Mouse (Mus musculus) embryo, embryonic 10.5 days (tissue): ENCODE measurements at regions not wholly inside any gene's neighbourhood (a gene's known extent, or its start where the extent isn't known, plus 50 kb on each side); places are given as distances from the start of the nearest gene placed in this dataset.

ENCODE experiments used
- DNase-seq: peaks from one replicate; pipeline ENCODE4 v3.0.0-alpha.2; 2015; ENCODE audit warnings: low spot score

DNA sequence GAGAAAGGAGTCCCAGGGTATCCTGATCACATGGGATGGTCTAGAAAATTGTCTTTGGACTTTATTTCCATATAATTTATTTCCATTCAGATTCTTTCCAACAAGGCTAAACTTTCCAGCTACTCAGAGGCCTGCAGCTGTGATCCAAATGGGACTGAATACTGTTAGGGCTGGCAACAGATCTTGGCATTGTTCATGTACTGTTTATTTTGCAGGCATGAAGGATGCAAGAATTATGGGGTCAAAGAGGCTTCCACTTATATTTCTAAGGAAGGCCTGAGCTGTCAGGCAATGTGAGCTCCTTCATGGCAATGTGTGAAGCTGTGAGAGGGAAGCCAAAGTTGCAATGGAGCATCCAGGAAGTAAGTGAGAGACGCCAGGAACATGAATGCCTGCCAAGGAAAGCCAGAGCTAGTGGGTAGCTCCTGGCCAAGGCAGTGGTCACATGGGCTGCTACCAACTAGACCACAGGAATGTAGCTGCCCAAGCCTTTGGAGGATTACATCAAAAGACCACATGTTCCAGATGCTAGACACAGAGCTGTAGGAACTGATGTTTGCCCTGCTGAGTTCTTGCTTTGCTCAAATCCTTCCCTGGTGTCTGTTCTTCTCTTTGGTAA lies 261.8 kb upstream of the Sox11 start:
- DNase-seq, result no peak

DNA sequence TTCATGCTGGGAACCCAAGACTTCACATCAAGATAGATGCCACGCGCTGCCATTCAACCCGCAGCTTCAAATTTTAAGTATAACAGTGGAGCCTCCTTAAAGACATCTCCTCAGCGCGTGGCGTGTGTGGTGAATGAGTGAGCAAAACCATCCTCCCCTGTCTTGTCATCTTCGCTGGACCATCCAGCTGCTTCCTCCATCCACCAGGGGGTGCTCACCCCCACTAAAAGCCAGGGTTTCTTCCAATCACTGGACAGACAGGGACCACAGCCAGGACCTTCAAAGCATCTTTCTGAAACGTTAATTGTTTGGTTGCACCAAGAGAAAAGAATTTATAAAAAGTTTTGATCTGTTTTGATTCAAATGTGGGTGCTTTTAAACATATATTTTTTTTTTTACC lies 256.8 kb upstream of the Sox11 start:
- peak; percentile 83 for DNase-seq

DNA sequence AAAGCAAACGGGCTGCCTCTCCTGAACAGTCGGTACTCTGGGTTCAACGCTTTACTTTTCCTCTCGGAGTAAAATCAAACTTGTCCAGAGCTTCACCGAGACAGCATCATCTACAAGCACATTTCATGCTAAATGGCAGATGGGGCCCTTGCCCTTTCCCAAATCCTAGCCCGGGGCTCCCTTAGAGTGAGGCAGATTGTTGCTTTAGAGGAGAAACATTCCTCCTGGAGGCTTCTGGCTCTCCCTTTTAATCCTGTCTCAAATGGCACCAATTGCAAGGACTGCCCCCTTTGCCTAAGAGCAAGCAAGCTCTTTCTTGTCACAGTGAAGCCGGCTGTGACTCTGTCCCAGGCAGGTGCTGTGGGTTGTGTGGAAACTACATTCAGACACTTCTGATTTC lies 255.5 kb upstream of the Sox11 start:
- DNase-seq, result peak; percentile 34

DNA sequence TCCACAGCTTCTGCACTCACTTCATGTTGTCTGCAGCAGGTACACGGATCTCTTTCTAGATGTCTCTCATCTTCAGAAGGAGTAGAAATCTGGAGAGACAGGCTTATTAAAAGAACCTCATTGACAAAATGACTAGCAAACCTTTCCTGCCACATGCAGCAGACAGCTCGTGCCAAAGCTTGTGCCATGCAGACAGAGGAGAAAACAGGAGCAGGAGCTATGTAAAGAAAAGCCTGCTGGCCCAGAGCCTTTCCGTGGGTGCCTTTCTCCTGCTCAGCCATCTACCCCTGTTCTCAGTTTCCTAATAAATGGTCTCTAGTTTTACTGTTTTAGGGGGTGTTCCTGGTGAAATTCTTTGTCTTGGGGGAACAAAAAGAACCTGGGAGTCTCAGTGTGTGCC lies 254.9 kb upstream of the Sox11 start:
- DNase-seq, result no peak

DNA sequence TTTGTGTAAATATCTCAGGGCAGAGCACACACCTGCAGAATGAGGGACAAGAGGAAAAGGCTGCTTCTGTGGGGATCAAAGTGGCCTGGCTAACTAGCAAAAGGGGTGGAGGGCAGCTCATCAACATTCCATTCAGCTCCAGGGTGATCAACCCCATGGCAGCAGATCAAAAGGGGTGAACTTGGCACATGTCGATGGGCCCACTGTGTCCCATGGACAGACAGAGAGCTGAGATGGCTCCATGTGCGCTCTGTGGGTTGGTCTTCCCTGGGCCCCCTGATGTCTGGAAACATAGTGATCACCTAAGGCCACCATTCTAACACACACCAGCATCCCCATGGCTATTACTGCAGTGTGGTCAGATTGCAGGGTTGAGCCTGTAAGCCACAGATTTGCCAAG lies 253.2 kb upstream of the Sox11 start:
- DNase-seq, result no peak

DNA sequence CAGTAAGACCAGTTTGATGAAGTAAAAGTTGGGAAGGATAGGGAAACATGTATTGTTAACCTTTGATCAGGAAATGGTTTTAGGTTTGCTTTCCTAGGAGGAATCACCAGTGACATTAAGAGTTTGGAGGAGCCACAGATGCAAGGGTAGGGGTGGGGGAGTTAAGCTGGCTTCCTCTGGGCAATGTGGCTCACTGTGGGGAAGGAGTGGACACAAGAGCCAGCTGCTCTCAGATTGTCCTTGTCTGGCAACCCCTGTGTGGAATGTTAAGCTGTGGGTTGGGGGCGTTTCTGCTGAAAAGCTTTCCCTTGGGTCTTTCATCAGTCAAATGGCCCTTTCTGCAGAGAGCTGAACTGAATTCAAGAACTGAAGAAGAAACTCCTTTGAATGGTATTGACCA lies 251.1 kb upstream of the Sox11 start:
- DNase-seq, result no peak

DNA sequence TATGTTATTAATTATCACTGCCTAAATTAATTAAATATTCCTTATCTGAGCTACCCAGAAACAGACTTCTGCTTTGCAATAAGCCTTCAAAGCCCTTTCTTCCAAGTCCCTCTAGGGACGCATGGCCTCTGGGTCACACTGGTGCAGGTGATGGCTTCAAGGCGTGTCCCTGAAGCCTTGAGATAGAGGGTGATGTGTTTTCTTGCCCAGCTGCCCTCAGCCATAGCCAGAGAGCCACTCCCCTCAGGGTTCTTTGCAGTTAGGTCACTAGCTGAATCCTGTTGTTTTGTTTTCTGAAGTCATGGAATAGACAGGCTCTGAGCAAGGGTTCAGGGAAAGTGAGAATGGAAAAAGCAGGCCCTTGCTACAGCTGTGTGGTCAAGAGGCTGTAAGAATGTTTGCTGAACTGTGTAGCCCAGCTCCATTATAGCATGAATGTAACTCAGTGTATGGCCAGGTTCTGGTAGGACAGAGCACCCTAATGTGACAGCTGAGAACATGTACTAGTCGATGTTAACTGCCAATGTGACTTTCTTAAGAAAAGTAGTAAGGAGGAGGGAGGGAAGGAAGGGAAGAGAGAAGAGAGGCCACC lies 233.8 kb upstream of the Sox11 start:
- DNase-seq, result peak; percentile 51

DNA sequence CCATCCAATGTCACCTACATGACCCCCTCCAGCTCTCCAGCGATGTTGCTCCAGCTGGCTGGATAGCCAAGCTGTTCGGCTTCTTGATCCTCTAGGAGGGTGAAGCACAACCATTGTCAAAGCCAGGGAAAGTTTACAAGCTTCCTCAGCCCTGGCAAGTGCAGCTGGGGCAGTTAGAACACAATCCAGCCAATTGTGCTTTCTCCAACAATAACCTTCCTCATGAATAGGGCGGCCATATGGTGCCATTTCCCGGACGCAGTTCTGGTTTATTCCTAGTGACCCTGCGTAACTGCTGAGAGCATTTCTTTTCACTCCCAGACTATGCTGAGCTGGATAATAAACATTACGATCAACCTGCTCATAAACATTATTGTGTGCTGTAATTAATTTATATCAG lies 233.3 kb upstream of the Sox11 start:
- DNase-seq, result peak; percentile 79

DNA sequence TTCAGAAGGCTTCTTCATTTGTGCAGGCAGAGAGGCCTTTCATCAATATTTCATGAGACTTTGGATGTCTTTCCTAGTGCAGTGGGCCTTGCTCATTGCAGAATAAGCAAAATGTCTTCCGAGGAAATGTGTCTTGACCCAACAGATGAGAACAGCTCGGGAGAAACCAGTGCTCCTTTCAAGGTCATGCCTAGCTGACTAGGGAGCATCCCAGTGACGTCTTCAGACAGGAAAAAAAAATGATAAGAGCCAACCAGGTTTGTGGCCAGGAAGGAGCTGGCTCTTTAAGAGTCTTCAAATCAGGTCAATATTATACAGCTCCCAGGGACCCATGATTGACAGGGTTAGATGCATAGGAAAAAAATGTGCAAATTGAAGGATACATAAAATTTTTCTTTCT lies 224.9 kb upstream of the Sox11 start:
- no peak for DNase-seq

DNA sequence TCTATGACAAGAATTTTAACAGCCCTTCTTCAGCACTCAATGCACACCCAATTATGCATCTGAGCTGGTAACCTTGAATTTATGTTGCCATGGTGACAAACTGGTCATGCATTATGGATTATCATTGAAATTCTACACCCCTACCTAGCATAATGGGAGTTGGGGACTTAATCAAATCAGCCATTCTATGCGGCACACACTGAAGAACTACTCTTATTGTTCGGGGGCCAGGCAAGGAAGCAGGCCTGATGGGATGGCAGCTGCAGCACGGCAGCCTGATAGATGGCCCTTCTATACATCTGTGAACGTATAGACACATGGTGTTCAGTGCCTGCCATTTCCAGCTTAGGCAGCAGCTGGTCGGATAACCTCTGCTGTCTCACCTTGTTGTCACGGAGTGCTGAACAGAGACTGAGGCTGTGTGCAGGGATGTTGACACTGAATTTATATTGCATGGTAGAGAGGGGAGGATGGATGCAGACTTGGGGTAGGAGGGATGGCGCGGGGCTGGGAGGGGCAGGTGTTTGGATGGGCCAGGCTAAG lies 223.7 kb upstream of the Sox11 start:
- DNase-seq, result peak; percentile 87

DNA sequence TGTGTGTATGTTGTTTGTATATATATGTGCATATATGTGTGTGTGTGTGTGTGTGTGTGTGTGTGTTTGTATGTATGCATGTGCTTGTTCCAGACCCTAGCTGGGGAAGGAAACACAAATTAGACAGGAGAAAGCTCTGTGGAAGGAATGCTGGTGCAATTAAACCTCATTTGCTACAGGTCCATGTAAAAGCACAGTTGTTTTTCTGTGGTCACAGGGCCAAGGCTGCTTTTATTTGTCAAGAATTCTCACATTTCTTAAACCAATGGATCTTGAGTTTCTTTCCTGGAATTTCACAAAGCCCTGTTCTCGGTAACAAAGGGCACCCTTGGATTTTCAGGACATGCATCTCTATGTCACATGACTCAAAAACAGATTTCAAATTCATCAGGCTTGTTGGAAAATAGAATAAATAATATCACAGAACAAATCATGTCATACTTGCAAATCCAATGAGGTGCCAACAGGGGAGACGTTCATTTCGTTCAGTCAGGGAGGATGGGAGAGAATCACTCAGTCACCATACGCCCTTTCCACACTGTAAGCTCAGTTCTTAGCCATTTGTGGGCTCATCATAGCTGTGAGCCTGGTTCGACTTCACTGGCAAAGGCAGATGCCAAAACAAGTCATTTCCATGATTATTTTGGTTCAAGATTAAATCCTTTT lies 222.4 kb upstream of the Sox11 start:
- no peak for DNase-seq

DNA sequence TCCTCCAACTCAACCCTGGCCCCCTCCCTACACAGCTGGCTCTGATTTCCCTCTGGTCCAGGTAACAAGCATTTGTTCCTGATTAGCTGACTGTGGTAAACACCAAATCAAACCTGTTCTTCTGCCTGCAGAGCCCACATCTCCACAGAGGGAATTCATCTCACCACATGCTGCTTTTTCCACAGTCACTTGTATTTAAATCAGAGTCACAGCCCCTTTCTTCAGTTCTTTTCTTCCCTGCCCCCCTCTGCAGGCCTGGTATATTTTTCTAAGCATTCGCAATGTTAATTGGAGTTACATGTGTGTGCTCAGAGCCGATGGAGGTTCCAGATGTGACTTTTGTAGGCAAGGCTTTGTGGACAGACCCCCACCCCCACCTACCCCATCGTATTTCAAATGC lies 221.5 kb upstream of the Sox11 start:
- peak; percentile 74 for DNase-seq

DNA sequence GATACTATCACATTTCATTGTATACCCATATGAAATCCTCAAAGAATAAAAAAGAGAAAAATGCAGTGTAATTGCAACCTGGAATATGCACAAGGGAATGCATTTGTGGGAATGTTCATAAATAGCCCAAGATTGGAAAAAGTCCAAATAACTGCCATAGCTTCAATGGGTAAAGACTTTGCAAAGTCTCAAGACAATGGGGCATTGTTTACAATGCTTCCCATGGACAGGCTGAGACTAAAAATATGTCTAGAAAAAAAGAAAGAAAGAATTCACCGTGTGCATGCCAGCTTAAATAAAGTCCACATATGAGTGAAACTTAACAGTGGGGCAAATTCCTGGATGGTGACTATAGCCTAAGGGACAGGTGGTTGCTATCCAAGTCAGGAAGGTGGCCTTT lies 210.4 kb upstream of the Sox11 start:
- no peak for DNase-seq

DNA sequence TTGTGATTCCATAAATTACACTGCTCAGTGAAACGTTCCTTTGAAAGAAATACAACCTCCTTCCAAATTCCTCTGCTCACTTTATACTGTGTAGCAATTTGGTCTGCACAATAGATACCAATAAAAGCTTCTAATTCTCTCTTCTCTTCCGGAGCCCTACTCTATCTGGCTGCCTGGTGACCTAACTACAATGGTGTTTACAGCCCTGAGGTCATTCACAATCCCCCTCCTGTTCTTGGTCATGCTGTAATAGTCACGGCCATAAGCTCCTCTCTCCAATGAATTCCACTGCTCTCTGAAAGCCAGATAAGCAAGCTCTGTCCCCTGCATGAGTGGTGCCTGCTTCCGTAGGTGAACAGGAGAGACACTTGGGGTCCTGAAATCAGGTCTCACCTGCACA lies 195.8 kb upstream of the Sox11 start:
- peak; percentile 23 for DNase-seq

DNA sequence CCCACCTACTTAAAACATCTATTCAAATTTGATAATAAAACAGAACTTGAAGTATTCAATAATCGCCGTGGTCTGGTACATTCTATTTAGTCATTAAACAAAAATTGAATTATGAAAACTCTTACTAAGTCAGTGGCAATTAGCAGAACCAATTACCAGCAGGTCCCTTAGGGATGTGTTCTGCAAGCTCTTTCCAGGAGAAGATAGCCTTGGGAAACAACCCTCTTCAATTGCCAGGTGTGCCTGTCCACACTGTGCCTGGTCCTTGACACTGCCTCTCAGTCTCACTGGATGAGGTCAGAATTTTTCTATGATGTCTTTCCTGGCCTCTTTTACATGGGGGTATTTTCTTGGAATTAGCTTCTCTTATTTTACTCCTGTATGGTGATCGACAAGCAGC lies 195.1 kb upstream of the Sox11 start:
- DNase-seq, result no peak

DNA sequence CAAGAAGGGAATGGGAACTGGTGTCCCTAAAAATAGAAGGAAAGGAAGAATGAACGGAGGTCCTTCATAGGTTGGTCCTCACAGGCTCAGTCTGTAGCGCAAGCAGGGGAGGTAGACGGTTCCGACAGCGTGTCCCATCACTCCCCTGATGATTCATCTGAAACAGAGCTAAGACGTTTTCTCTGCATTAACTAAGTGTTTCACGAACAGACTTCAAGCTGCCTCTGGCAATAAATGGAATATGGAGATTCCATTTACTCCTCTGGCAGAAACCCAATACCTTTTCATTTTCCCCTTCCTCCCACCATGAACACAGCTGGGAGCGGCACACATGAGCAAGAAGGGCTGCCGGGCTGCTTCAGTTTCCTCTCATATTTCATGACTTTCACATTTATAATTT lies 194.6 kb upstream of the Sox11 start:
- peak; percentile 12 for DNase-seq

DNA sequence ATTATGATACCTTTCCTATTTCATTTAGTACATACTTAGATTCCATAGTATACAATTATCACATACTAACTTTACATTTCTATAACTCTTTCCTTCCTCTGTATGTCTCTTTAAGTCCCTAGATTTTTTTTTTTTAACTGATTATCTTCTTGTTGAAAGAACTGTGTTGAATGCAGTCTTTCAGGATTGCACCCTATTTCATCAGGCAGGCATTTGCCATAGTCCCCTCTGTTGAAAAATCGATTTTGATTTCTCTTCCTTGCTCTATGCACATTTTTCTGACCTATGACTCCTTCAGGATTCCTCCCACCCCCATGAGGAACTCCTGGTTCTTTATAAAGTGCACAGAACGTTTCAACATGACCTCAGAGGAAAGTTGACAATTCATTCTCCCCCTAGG lies 183.2 kb upstream of the Sox11 start:
- DNase-seq, result no peak

DNA sequence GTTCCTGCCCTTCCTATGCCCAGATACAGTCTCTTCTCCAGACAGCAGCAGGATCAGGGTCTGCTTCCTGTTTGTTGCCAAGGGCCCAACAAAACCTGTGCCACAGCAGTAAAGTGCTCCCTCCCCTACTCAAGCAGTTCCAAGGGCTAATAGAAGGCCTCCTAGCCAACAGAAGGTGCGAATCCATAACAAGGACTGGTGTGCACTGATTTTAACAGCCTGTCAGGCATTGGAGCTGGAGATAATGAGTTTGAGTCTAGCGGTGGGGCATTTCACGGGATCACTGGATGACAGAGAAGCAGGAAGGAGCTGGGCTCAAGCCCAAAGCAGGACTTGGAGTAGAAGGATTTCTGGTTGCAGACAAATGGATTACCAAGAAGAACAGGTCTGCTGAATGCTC lies 170.9 kb upstream of the Sox11 start:
- no peak for DNase-seq

DNA sequence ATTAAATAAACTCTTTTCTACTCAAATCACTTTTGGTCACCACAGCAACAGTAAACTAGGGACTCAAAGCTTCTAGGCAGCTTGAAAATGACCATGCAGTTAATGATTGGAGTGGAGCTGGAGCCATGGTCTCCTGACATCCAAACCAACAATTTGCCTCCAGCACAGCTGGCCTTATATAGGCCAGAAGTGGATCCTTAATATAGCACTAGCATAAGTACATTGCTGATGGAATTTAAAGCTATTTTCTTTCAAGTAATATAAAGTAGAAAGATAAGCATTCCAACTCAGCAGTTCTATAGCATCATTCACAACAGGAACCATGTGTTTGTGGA lies 165.8 kb upstream of the Sox11 start:
- DNase-seq, result no peak

DNA sequence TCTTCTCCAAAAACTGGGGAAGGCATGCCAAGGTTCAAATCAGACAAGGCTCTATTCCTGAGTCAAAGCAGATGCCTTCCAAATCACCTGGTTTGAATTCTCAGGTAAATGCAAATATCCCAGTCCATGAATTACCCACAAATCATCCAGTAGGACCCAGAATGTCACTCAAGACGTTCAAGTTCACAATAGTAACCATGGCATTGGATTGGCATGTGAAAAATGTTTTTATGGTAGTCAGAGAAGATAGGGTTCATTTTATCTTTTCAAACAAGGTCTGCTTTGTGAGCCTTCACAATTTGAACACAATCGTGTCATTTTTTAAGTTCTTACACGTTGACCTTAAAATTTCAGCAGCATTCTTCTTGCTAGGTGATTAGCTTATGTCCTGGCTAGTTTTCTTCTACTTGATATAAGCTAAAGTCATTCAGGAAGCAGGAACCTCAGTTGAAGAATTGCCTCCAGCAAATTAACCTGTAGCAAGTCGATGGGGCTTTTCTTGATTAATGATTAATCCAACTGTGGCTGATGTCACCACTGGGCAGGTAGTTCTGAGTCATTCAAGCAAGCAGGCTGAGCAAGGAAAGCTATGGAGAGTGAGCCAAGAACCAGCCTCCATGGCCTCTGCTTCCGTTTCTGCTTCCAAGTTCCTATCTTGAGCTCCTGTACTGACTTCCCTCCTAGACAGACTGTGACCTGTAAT lies 165.3 kb upstream of the Sox11 start:
- no peak for DNase-seq

DNA sequence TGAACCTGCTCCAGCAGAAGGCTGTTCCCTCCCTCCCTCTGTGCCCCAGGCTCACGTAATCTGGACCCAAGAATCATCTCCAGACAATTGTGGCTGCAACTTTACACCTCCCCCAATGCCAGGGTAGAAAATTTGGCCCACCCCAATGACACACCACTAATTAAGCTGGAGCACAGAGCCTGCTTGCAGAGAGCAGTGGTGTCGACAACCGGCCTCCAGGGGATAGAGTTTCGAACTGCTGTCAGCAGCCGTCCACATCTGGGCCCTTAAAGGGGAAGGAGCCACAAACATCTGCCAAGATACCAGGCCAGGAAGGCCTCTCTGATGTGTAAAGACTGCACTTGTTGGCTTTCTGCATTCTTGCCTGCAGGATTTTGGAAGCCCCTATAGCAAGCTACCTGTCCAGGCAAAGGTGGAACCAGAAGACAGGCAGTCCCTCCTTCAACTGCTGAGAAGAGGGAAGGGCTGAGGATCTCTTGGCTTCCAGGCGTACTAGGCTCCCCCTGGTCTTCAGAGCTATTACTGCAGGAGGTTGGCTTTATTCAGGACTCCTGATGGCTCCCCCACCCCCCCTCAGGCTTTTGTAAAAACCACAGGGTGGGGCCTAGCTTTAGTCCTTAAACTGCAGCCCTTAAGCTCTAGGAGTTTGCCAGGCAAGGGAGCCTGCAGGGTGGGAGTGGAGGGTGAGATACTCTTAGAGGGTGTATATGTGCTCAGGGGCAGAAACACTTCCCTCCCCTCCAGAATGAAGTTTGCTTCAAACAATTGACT lies 160.5 kb upstream of the Sox11 start:
- DNase-seq, result peak; percentile 55

DNA sequence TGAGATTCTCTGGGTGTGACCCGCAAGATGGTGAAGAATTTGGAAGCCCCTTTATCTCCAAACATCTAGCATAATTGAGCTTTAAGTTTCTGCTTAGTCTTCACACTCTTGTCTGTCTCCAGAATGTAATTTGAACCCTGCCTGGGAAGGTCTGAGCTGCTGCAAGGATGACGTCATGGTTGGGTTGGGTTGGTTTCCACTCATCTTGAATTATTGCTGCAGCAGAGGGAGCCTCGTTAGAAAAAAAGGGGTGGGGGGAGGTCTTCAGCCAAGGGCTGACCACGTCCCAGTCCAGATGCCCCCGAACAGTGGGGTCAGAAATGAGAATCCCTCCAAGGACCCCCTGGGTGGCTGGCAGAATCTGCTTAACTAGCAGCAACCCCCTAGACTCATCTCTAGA lies 158.1 kb upstream of the Sox11 start:
- DNase-seq, result peak; percentile 67
